Mouse (Mus musculus) yolk sac, embryonic 10.5 days (tissue): Measurements from ENCODE around the gene Ankrd54.
"Not testable (repeated sequence)": the region's sequence is repeated elsewhere in the genome, so short reads cannot be mapped to it uniquely, and the experiment has no call there.

Experiments
- DNase-seq: peaks from one replicate; pipeline ENCODE4 v3.0.0-alpha.2; 2017; ENCODE audit warnings: low spot score

The Ankrd54 gene

GRCm38 (mm10) chr15:79013382-79013781 lies 49.3 kb downstream of the Ankrd54 start:
- DNase-seq: no peak

- DNase-seq: no peak
These were observed 51.1 kb downstream of the Ankrd54 start for GRCm38 (mm10) chr15:79011550-79011949.

- no peak for DNase-seq
These were observed 53.0 kb downstream of the Ankrd54 start for GRCm38 (mm10) chr15:79009734-79010133.

- not testable (repeated sequence) for DNase-seq
These were observed 54.9 kb downstream of the Ankrd54 start for GRCm38 (mm10) chr15:79007836-79008235.

- DNase-seq: no peak
These were observed 55.6 kb downstream of the Ankrd54 start for GRCm38 (mm10) chr15:79007059-79007458.

GRCm38 (mm10) chr15:79006638-79007037 lies 56.1 kb downstream of the Ankrd54 start:
- no peak for DNase-seq

- DNase-seq: no peak
These were observed 57.1 kb downstream of the Ankrd54 start for GRCm38 (mm10) chr15:79005581-79005980.
